Mouse (Mus musculus) MEL (cell line): ENCODE data around the gene Prelid3b. TPM values are rescaled to one million over a fixed set of nuclear protein-coding genes. Genes with fewer than 3 reads are reported as not detected.

Experiments used
- DNase-seq: peaks from one replicate; pipeline ENCODE4 v3.0.0; 2011; ENCODE audit warnings: low read depth, low spot score
- H3K27ac ChIP-seq: 2 replicates; pipeline ENCODE4 v1.5.1; 2012; ENCODE audit warnings: low read depth, mild to moderate bottlenecking, control low read depth, low read length, moderate library complexity; ENCODE audit not compliant: control insufficient read depth
- H3K27me3 ChIP-seq, 2 experiments: fragments of 150-350 bp in 1 of 2; sonication (generic) in 1 of 2; 2 replicates each; pipeline ENCODE4 v1.6.1; 2012; ENCODE audit warnings: low read length in 2 of 2, mild to moderate bottlenecking in 2 of 2, improper control_type of control experiment in 1 of 2, moderate library complexity in 1 of 2; ENCODE audit not compliant: insufficient read depth in 2 of 2, control insufficient read depth in 1 of 2
- H3K36me3 ChIP-seq, 2 experiments: 2 replicates each; pipeline ENCODE4 v1.6.1; 2012 to 2014; ENCODE audit warnings: low read length in 2 of 2, improper control_type of control experiment in 1 of 2, inconsistent platforms in 1 of 2, mild to moderate bottlenecking in 1 of 2; ENCODE audit not compliant: insufficient read depth in 2 of 2, control insufficient read depth in 1 of 2
- H3K4me1 ChIP-seq, 2 experiments: fragments of 150-350 bp in 1 of 2; sonication (generic) in 1 of 2; 2 replicates each; pipeline ENCODE4 v1.6.1; 2012; ENCODE audit warnings: low read length in 2 of 2, improper control_type of control experiment in 1 of 2, mild to moderate bottlenecking in 1 of 2; ENCODE audit not compliant: insufficient read depth in 2 of 2, control insufficient read depth in 1 of 2
- H3K4me3 ChIP-seq, 2 experiments: fragments of 150-350 bp in 1 of 2; sonication (generic) in 1 of 2; 2 replicates each; pipeline ENCODE4 v1.5.1; 2012; ENCODE audit warnings: low read depth in 2 of 2, low read length in 2 of 2, mild to moderate bottlenecking in 2 of 2, moderate library complexity in 2 of 2, control low read depth in 1 of 2, improper control_type of control experiment in 1 of 2; ENCODE audit not compliant: control insufficient read depth in 1 of 2, insufficient read depth in 1 of 2
- H3K79me2 ChIP-seq: 2 replicates; pipeline ENCODE4 v1.6.1; 2012; ENCODE audit warnings: mild to moderate bottlenecking, low read length, moderate library complexity; ENCODE audit not compliant: control insufficient read depth, poor library complexity, insufficient read depth
- H3K9ac ChIP-seq: 2 replicates; pipeline ENCODE4 v1.6.1; 2012; ENCODE audit warnings: low read depth, mild to moderate bottlenecking, control low read depth, low read length, moderate library complexity; ENCODE audit not compliant: control insufficient read depth, poor library complexity, severe bottlenecking
- H3K9me3 ChIP-seq: fragments of 150-350 bp; sonication (generic); replicated peaks from 2 replicates; pipeline ENCODE4 v1.6.1; 2012; ENCODE audit warnings: mild to moderate bottlenecking, low read length, improper control_type of control experiment, moderate library complexity; ENCODE audit not compliant: insufficient read depth
- BHLHE40 ChIP-seq: IDR thresholded peaks from 2 replicates; pipeline ENCODE4 v1.6.1; 2012; ENCODE audit warnings: low read depth, mild to moderate bottlenecking, inconsistent platforms, low read length, improper control_type of control experiment, borderline replicate concordance
- CTCF ChIP-seq, 3 experiments: IDR thresholded peaks in 2 of 3; conservative IDR thresholded peaks in 1 of 3; 2 replicates each; pipeline ENCODE4 v1.5.1; 2011 to 2012; ENCODE audit warnings: low read length in 3 of 3, low read depth in 2 of 3, mild to moderate bottlenecking in 2 of 3, improper control_type of control experiment in 1 of 3, inconsistent platforms in 1 of 3, mixed read lengths in 1 of 3, moderate library complexity in 1 of 3; ENCODE audit not compliant: control insufficient read depth in 1 of 3, insufficient read depth in 1 of 3, poor library complexity in 1 of 3, severe bottlenecking in 1 of 3
- ELF1 ChIP-seq: IDR thresholded peaks from 2 replicates; pipeline ENCODE4 v1.6.1; 2014; ENCODE audit warnings: low read depth, mild to moderate bottlenecking, inconsistent platforms, low read length, improper control_type of control experiment, moderate library complexity
- ETS1 ChIP-seq: IDR thresholded peaks from 2 replicates; pipeline ENCODE4 v1.6.1; 2012; ENCODE audit warnings: low read depth, mild to moderate bottlenecking, inconsistent platforms, low read length, improper control_type of control experiment, moderate library complexity
- MEF2A ChIP-seq: IDR thresholded peaks from 2 replicates; pipeline ENCODE4 v1.6.1; 2014; ENCODE audit warnings: low read depth, mild to moderate bottlenecking, inconsistent platforms, low read length, improper control_type of control experiment; ENCODE audit not compliant: poor library complexity, insufficient replicate concordance, severe bottlenecking; ENCODE audit errors: extremely low read depth
- MYC ChIP-seq: IDR thresholded peaks from 2 replicates; pipeline ENCODE4 v1.6.1; 2011; ENCODE audit warnings: low read depth, mild to moderate bottlenecking, low read length, improper control_type of control experiment, moderate library complexity
- NRF1 ChIP-seq: IDR thresholded peaks from 2 replicates; pipeline ENCODE4 v1.6.1; 2014; ENCODE audit warnings: low read depth, mild to moderate bottlenecking, inconsistent platforms, low read length, improper control_type of control experiment, moderate library complexity; ENCODE audit not compliant: poor library complexity, insufficient read depth, severe bottlenecking
- POLR2A ChIP-seq, 2 experiments: IDR thresholded peaks; 2 replicates each; pipeline ENCODE4 v1.6.1; 2011 to 2012; ENCODE audit warnings: low read length in 2 of 2, mild to moderate bottlenecking in 2 of 2, control low read depth in 1 of 2, improper control_type of control experiment in 1 of 2, low read depth in 1 of 2, moderate library complexity in 1 of 2; ENCODE audit not compliant: control insufficient read depth in 1 of 2, insufficient read depth in 1 of 2, poor library complexity in 1 of 2
- POLR2AphosphoS2 ChIP-seq: IDR thresholded peaks from 2 replicates; pipeline ENCODE4 v1.6.1; 2011; ENCODE audit warnings: low read length, improper control_type of control experiment
- RAD21 ChIP-seq: IDR thresholded peaks from 2 replicates; pipeline ENCODE4 v1.6.1; 2011; ENCODE audit warnings: mild to moderate bottlenecking, low read depth, low read length, improper control_type of control experiment
- RCOR1 ChIP-seq: IDR thresholded peaks from 2 replicates; pipeline ENCODE4 v1.6.1; 2012; ENCODE audit warnings: low read depth, mild to moderate bottlenecking, inconsistent platforms, low read length, improper control_type of control experiment
- SIN3A ChIP-seq: IDR thresholded peaks from 2 replicates; pipeline ENCODE4 v1.6.1; 2012; ENCODE audit warnings: low read length, improper control_type of control experiment, inconsistent platforms
- TBP ChIP-seq: IDR thresholded peaks from 2 replicates; pipeline ENCODE4 v1.8.0; 2011; ENCODE audit warnings: low read depth, low read length, improper control_type of control experiment
- TCF12 ChIP-seq: IDR thresholded peaks from 2 replicates; pipeline ENCODE4 v1.6.1; 2014; ENCODE audit warnings: low read depth, mild to moderate bottlenecking, inconsistent platforms, low read length, improper control_type of control experiment, moderate library complexity
- ZNF384 ChIP-seq: IDR thresholded peaks from 2 replicates; pipeline ENCODE4 v1.6.1; 2012; ENCODE audit warnings: low read depth, mild to moderate bottlenecking, inconsistent platforms, low read length, improper control_type of control experiment
- polyA plus RNA-seq, 2 experiments: library from polyadenylated mRNA; stranded (reverse) in 1 of 2; unstranded in 1 of 2; fragments of >175 nt in 1 of 2; fragments of >200 nt in 1 of 2; gene quantifications; 2 replicates each; pipeline versions ENCODE4 v1.2.1 to v1.2.4; 2012; ENCODE audit warnings: low replicate concordance in 2 of 2, low read depth in 1 of 2; ENCODE audit not compliant: insufficient read length in 2 of 2, insufficient read depth in 1 of 2, missing spikeins in 1 of 2
- total RNA-seq: library from RNA; depleted of rRNA; stranded (reverse); fragments of 300-350 nt; gene quantifications from 2 replicates; pipeline ENCODE4 v1.2.3, GENCODE M21; 2012

Prelid3b gene
- total and polyA plus RNA-seq, 3 experiments, result 142 to 210 (median 189) TPM

DNA sequence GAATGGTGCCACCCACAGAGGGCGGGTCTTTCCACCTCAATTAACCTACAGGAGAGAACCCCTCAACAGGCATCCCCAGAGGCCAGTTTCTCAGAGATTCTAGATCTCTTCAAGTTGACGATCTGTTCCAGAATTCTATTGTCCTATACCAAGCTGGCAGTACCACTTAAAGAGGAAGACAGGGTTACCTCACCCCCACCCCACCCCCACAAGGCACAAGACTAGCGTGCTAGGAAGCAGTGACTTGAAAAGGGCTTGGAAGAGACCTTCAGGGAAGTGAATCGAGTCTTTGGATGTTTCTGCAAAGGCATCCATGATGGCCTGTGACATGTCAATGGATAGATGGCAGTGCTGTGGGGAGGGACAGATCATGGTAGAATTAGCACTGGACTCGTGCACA lies 5.9 kb upstream of the Prelid3b start:
- Histone ChIP-seq H3K36me3 (peaks cover 0 to under 1% of the 10 kb centered on the region in 2 experiments; a peak in 2 of 4 replicates), H3K27ac (no peak overlapping the region)
- DNase-seq, result no peak
- no peak for TF ChIP-seq RCOR1
- no peak for TF ChIP-seq MYC
- no peak for TF ChIP-seq POLR2A (IDR thresholded peaks at IDR 0.05; ENCODE audit: control insufficient read depth in 1 of 2, insufficient read depth in 1 of 2, low read depth in 1 of 2, low read length in 2 of 2, poor library complexity in 1 of 2)
- TF ChIP-seq TBP, result no peak
- no peak for TF ChIP-seq POLR2AphosphoS2
- TF ChIP-seq, all 39 proteins: peak for 0
- Histone ChIP-seq H3K9ac (no peak overlapping the region), H3K79me2 (no peaks in the 10 kb centered on the region), H3K4me1 (peaks cover 0 to 1% of the 10 kb centered on the region in 2 experiments; a peak in 2 of 4 replicates), H3K4me3 (no peak overlapping the region), H3K9me3 (no peaks in the 10 kb centered on the region), H3K27me3 (peaks cover 0 to 2% of the 10 kb centered on the region in 2 experiments; a peak in 3 of 4 replicates)

- TF ChIP-seq RAD21, result no peak
- no peak for TF ChIP-seq NRF1
- TF ChIP-seq CTCF (IDR thresholded peaks at IDR 0.05 in 2 of 3, conservative IDR thresholded peaks at IDR 0.05 in 1 of 3; ENCODE audit: control insufficient read depth in 1 of 3, insufficient read depth in 1 of 3, low read depth in 2 of 3, low read length in 3 of 3, poor library complexity in 1 of 3, severe bottlenecking in 1 of 3), result no peak
- no peak for TF ChIP-seq ETS1
- TF ChIP-seq ZNF384, result no peak
- no peak for TF ChIP-seq ELF1
- no peak for TF ChIP-seq BHLHE40
- TF ChIP-seq TCF12, result no peak
- TF ChIP-seq MYC, result no peak
- TF ChIP-seq SIN3A, result no peak
- no peak for TF ChIP-seq MEF2A
- no peaks in the 10 kb centered on the region for H3K27me3 ChIP-seq
- no peak overlapping the region for H3K27ac ChIP-seq
- no peaks in the 10 kb centered on the region for H3K9me3 ChIP-seq
- peaks cover 2 to 6% of the 10 kb centered on the region in 2 experiments; a peak in 3 of 4 replicates for H3K4me1 ChIP-seq
- no peak overlapping the region for H3K4me3 ChIP-seq
- H3K9ac ChIP-seq, result no peak overlapping the region
- no peaks in the 10 kb centered on the region for H3K79me2 ChIP-seq
- peaks cover 0 to 4% of the 10 kb centered on the region in 2 experiments; a peak in 2 of 4 replicates for H3K36me3 ChIP-seq
- no peak for DNase-seq
Measured at GRCm38 (mm10) chr2:174477543-174478319, 4.8 kb upstream of the Prelid3b start.
